Mouse (Mus musculus) bone marrow macrophage, adult 2 months (primary cell): Measurements from ENCODE around the gene Gm49337.

ENCODE experiments used
- CTCF ChIP-seq: IDR thresholded peaks from 2 replicates; pipeline ENCODE4 v1.5.1; 2012; ENCODE audit warnings: low read depth, mild to moderate bottlenecking, low read length, moderate library complexity
- POLR2A ChIP-seq: IDR thresholded peaks from 2 replicates; pipeline ENCODE4 v1.6.1; 2012; ENCODE audit warnings: mild to moderate bottlenecking, low read depth, low read length, borderline replicate concordance

DNA sequence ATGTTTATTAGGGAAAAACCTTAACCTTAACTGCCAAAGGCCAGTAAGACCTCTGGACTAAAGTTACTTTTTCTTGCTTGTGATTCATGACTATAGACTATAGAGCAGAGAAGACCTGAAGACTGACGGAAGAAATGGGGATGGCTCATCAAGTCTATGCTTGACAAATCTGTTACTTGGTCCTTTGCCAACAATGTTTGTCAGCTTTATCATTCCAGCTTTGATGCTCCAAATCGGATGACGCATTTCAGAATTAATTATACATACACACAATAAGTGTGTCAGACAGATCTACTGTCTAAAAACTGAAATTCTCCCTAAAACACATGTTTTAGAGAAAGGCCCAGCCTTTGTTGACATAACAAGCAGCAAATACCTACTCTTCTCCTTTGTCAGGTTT is 156.1 kb downstream of the Gm49337 start:
- no peak for TF ChIP-seq CTCF
- TF ChIP-seq POLR2A, result no peak
